Mouse (Mus musculus) forebrain, embryonic 11.5 days (tissue): Measurements from ENCODE around the gene Ccdc9. TPM values are rescaled to one million over a fixed set of nuclear protein-coding genes. Genes with fewer than 3 reads are reported as not detected.
"Not testable (repeated sequence)": the region's sequence is repeated elsewhere in the genome, so short reads cannot be mapped to it uniquely, and the experiment has no call there.

Experiments
- ATAC-seq: fragments of 200-750 bp; cut with Nextera tagmentation; replicated peaks from 2 replicates; pipeline ENCODE4 v1.8.0; 2017; ENCODE audit warnings: moderate TSS enrichment; ENCODE audit not compliant: low FRiP score
- DNase-seq: peaks from one replicate; pipeline ENCODE4 v3.0.0-alpha.2; 2017; ENCODE audit warnings: low spot score
- H3K27ac ChIP-seq: fragments of 300-500 bp; sonication (generic); 2 replicates; pipeline ENCODE4 v1.5.1; 2014; ENCODE audit warnings: low read depth, low read length
- H3K27me3 ChIP-seq: fragments of 300-500 bp; sonication (generic); 2 replicates; pipeline ENCODE4 v1.6.1; 2014; ENCODE audit warnings: mild to moderate bottlenecking, low read length, mixed read lengths; ENCODE audit not compliant: control insufficient read depth, insufficient read depth
- H3K36me3 ChIP-seq: fragments of 300-500 bp; sonication (generic); 2 replicates; pipeline ENCODE4 v1.6.1; 2014; ENCODE audit warnings: mild to moderate bottlenecking, low read length, moderate library complexity, mixed read lengths; ENCODE audit not compliant: control insufficient read depth, insufficient read depth
- H3K4me1 ChIP-seq: fragments of 300-500 bp; sonication (generic); replicated peaks from 2 replicates; pipeline ENCODE4 v1.6.1; 2014; ENCODE audit warnings: low read length, mixed read lengths; ENCODE audit not compliant: control insufficient read depth, insufficient read depth
- H3K4me2 ChIP-seq: fragments of 300-500 bp; sonication (generic); 2 replicates; pipeline ENCODE4 v1.6.1; 2014; ENCODE audit warnings: low read depth, mild to moderate bottlenecking, low read length, moderate library complexity, mixed read lengths; ENCODE audit not compliant: severe bottlenecking
- H3K4me3 ChIP-seq: fragments of 300-500 bp; sonication (generic); 2 replicates; pipeline ENCODE4 v1.5.1; 2014; ENCODE audit warnings: low read depth, low read length
- H3K9ac ChIP-seq: fragments of 300-500 bp; sonication (generic); 2 replicates; pipeline ENCODE4 v1.6.1; 2014; ENCODE audit warnings: low read length
- H3K9me3 ChIP-seq: fragments of 300-500 bp; sonication (generic); 2 replicates; pipeline ENCODE4 v1.6.1; 2016; ENCODE audit warnings: low read length, mixed read lengths; ENCODE audit not compliant: control insufficient read depth
- WGBS: fragments of 180-500 bp; shearing (Covaris S2); extraction: QIAGEN DNeasy Blood & Tissue Kit; methylation state at CpG from one replicate; pipeline ENCODE4 v1.1.7; 2014; 5-methylcytosine and 5-hydroxymethylcytosine counted together
- polyA plus RNA-seq: library from polyadenylated mRNA; unstranded; fragments of >200 nt; fragmentation: Nextera tagmentation; extraction: Ambion mirVana; gene quantifications from 2 replicates; pipeline ENCODE4 v1.2.1, GENCODE M21; 2014

Gene Ccdc9
- polyA plus RNA-seq, 1 experiment from 2014 or later: 22.3 TPM

DNA sequence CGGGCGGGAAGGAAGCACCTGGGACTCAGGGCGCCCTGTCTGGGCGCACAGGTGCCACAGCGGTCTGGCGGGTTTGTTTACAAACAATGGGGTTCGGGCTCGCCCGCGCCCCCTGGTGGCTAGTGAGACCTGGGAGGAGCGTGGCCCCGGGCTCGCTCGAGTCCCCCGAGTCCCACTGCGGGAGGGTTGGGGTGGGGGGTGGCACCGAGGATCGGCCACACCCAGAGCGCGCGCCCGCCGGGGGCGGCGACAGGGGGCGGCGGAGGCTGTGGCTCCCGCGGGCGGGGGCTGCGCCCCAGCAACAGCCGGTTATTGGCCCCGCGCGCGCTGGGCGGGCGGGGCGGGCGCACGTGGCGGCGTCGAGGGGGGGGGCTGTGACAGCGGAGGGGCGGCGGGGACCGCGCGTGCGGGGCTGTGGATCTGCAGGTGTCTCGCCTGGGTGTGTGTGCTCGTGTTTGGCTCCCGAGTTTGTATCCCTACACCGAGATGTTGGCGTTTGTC is 23.5 kb upstream of the Ccdc9 start:
- ATAC-seq: no peak; the same call in 1 of the 2 replicates
- Histone ChIP-seq H3K27ac (no peak overlapping the region), H3K4me1 (peaks cover 28% of the 10 kb centered on the region), H3K4me2 (peak overlapping the region; percentile 99), H3K9ac (peak overlapping the region; percentile 53), H3K36me3 (no peaks in the 10 kb centered on the region), H3K27me3 (no peaks in the 10 kb centered on the region), H3K9me3 (no peaks in the 10 kb centered on the region), H3K4me3 (peak overlapping the region; percentile 67)
- DNase-seq: peak; percentile 90
- WGBS: under 1% methylated on average over 43 of the region's 56 CpGs

DNA sequence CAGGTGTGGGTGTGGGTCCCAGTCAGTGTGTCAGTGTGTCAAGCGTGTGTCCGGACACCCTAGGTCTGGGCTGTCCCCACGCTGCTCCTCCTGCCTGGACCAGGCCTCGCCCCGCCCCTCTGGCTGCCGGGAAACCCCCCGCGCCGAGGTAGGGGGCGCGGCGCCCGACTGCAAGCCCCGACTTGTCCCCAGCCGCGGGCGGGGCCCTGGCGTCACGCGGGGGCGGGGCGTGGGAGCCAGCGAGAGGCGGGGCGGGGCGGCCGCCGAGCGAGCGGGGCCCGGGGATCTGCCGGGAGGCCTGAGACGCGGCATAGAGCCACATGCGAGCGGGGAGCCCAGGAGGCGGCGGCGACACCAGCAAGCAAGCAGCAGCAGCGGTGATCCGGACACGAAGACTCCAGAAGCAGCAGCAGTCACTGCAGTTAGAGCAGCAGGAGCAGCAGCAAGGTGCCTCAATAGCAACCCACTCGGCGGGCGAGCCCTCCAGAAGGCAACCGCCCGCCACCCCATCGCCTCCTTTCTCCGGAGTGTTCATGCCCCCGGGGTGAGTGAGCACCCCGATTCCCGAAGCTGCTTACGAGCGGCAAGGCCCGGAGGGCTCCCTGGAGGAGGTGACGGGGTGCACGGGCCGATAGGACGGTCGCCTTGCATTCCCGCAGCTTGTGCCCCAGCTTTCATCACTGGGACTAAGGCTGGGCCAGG is 22.9 kb upstream of the Ccdc9 start:
- peak; percentile 10 for ATAC-seq
- Histone ChIP-seq H3K36me3 (no peaks in the 10 kb centered on the region), H3K4me3 (peak overlapping the region; percentile 67), H3K9me3 (no peaks in the 10 kb centered on the region), H3K4me1 (peaks cover 28% of the 10 kb centered on the region), H3K27me3 (no peaks in the 10 kb centered on the region), H3K4me2 (peak overlapping the region; percentile 99), H3K27ac (peak overlapping the region; percentile 25; the same call in 1 of the 2 replicates), H3K9ac (peak overlapping the region; percentile 53)
- under 1% methylated on average over 60 of the region's 61 CpGs for WGBS
- peak; percentile 88 for DNase-seq

DNA sequence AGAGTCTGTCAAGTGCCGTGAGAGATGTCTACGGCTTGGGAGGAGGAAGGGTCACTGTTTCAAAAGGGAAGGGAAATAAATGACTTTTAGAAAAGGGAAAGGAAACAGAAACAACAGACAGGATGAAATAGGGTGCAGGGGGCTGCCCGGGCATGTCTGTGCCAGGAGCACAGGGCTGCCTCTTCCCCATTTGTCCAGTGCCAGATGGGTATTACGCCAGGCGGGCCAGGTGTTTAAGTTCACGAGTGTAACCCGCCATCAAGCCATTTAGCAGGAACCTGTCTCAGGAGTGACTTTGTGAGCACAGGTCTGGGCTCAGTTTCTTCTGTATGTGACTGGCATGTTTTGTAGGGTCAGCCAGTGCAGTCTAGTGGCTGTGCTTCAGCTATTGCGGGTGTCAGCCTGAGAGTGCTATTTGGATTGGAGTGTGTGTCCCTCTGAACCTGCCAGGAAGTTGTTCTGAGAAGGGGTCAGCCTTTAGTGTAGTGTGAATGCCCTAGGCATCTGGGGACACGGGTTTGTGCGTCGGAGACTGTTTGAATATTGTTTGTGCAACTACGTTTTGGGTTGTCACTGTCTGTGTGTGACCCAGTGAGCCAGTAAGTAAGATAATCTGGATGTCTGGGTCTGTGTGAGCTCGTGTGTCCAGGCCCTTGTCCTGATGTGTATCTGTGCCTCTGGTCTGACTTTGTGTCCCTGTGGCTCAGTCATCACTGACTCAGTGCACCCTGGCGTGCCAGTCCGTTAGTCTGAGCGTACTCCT is 22.1 kb upstream of the Ccdc9 start:
- Histone ChIP-seq H3K27ac (peak overlapping the region; percentile 25; the same call in 1 of the 2 replicates), H3K9ac (peak overlapping the region; percentile 53), H3K4me3 (peak overlapping the region; percentile 67), H3K4me2 (peak overlapping the region; percentile 99), H3K36me3 (no peaks in the 10 kb centered on the region), H3K4me1 (peaks cover 28% of the 10 kb centered on the region), H3K27me3 (no peaks in the 10 kb centered on the region), H3K9me3 (no peaks in the 10 kb centered on the region)
- WGBS: 51% methylated on average over 16 of the region's 16 CpGs
- no peak for ATAC-seq
- no peak for DNase-seq

DNA sequence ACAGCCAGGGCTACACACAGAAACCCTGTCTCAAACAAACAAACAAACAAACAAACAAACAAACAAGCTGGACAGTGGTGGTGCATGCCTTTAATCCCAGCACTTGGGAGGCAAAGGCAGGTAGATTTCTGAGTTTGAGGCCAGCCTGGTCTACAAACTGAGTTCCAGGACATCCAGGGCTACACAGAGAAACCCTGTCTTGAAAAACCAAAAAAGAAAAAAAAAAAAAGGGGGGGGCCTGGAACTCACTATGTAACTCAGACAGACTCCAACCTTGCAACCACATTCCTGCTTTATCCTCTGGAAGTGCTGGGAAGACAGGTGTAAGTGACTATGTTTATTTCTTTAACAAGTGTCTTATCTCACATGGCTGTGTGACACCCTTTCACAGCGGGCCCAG is 21.5 kb upstream of the Ccdc9 start, which contains the start of gene Bbc3:
Gene Bbc3 (plus strand): TSS at position 301 of the 400 bp plus-strand sequence.
- Histone ChIP-seq H3K4me3 (peak within 1 kb of the TSS; percentile 67), H3K4me1 (peaks cover 27% of the 10 kb centered on the region), H3K4me2 (peak within 1 kb of the TSS; percentile 99), H3K9ac (peak within 1 kb of the TSS; percentile 53), H3K27ac (peak within 1 kb of the TSS; percentile 25; the same call in 1 of the 2 replicates)
- WGBS: 92% methylated on average over 1 of the region's 1 CpGs
- H3K36me3 ChIP-seq, DNase-seq, ATAC-seq, H3K9me3 ChIP-seq, H3K27me3 ChIP-seq: not testable (repeated sequence)

DNA sequence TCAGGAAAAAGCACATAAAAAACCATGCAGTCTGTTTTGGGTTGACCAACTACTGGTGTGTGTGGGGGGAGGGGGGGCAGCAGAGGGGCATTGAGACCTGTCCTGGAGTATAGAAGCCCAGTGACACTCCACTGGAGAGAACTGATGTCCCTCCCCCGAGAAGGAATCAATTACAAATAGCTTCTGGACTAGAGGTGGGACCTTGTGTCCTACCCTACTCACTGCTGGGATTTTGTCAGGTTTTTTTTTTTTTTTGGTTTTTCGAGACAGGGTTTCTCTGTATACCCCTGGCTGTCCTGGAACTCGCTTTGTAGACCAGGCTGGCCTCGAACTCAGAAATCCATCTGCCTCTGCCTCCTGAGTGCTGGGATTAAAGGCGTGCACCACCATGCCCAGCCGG is 20.5 kb upstream of the Ccdc9 start:
- not testable (repeated sequence) for H3K4me3 ChIP-seq, H3K9me3 ChIP-seq, H3K4me2 ChIP-seq, H3K9ac ChIP-seq, H3K27me3 ChIP-seq, H3K36me3 ChIP-seq, ATAC-seq, H3K27ac ChIP-seq, DNase-seq
- 78% methylated on average over 6 of the region's 6 CpGs for WGBS
- H3K4me1 ChIP-seq: peaks cover 25% of the 10 kb centered on the region

DNA sequence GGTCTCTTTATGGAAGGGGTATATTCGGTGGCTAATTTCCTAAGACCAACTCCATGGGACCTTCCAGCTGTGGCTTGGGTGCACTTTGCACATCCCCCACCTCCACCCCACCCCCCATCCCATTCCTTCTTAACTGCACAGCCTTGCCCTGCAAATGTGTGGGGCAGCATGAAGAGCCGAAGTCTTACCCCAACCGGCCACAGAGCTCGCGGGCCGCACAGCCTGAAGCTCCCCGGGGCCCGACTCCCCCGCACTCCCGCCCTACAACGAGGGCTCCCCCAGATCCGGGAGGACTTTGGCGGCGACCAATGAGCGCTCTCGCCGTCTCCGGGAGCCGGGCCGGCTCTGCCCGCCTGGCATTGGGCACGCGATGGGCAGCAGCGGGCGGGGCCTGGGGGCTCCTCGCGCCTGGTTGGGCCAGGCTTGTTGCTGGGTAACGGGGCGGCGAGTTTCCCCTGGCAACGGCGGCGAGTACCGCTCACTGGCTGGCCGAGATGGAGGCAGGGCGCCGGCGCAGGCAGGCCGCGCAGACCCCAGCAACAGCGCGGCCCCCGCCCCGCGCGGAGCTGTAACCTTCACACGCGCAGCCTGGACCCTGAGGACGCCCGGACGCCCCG is 12.9 kb upstream of the Ccdc9 start:
- Histone ChIP-seq H3K27ac (peak overlapping the region; percentile 59), H3K9me3 (no peaks in the 10 kb centered on the region), H3K27me3 (no peaks in the 10 kb centered on the region), H3K4me1 (peaks cover 12% of the 10 kb centered on the region), H3K9ac (peak overlapping the region; percentile 59), H3K4me2 (peak overlapping the region; percentile 94), H3K4me3 (peak overlapping the region; percentile 42), H3K36me3 (no peaks in the 10 kb centered on the region)
- ATAC-seq (peak; percentile 91), DNase-seq (peak; percentile 97)
- under 1% methylated on average over 48 of the region's 52 CpGs for WGBS

DNA sequence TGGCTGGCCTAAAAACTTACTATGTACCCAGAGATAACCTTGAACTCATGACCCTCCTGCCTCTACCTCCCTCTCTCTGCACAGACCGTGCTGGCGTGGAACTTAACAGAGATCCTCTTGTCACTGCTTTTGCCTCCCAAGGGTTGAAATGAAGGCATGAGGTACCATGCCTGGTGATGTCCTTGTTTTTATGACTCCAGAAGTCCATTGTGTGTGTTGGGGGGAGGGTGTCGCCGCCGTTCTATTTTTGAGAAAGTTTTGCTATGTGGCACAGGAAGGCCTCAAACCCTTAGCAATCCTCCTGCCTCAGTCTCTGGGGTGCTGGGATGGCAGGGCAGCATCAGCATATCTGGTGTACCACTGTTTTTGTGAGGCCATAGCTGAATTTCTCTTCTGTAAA is 12.3 kb upstream of the Ccdc9 start:
- Histone ChIP-seq H3K4me1 (peaks cover 12% of the 10 kb centered on the region), H3K4me3 (peak overlapping the region; percentile 42), H3K9me3 (no peaks in the 10 kb centered on the region), H3K27ac (0 out of 2 replicates have a peak overlapping the region, but pooled peaks have one; percentile 50), H3K27me3 (no peaks in the 10 kb centered on the region), H3K36me3 (no peaks in the 10 kb centered on the region), H3K9ac (peak overlapping the region; percentile 59), H3K4me2 (peak overlapping the region; percentile 94)
- no peak for ATAC-seq
- DNase-seq: no peak
- WGBS: 79% methylated on average over 5 of the region's 5 CpGs

DNA sequence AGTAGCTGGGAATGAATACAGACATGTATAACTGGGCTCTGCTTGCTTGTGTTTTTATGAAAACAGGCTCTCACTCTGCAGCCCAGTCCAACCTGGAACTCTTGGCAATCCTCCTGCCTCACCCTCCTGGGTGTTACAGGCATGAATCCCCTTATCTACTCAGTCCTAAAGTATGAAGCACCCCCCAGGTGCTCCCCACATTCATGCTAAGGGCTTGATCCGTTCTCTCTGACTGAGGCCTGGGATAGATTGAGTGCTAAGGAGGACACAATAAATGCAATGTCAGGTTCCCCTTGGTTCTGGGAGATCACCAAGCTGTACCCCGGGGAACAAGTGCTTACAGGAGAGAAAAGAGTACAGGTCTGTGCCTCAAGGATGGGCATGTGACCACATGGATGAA is 11.0 kb upstream of the Ccdc9 start:
- no peaks in the 10 kb centered on the region for H3K9me3 ChIP-seq
- ATAC-seq (no peak), DNase-seq (no peak)
- H3K4me1 ChIP-seq: peaks cover 12% of the 10 kb centered on the region
- no peak overlapping the region for H3K4me3 ChIP-seq
- H3K27ac ChIP-seq: no peak overlapping the region
- 78% methylated on average over 2 of the region's 2 CpGs for WGBS
- H3K36me3 ChIP-seq: no peaks in the 10 kb centered on the region
- no peak overlapping the region for H3K9ac ChIP-seq
- H3K4me2 ChIP-seq: no peak overlapping the region
- no peaks in the 10 kb centered on the region for H3K27me3 ChIP-seq
